Mouse (Mus musculus) cortical plate, adult 2 months (tissue): ENCODE measurements at regions not wholly inside any gene's neighbourhood (a gene's known extent, or its start where the extent isn't known, plus 50 kb on each side); places are given as distances from the start of the nearest gene placed in this dataset.

Source experiments
- CTCF ChIP-seq: fragments of 200-500 bp; IDR thresholded peaks from 2 replicates; pipeline ENCODE4 v1.5.1; 2011; ENCODE audit warnings: mild to moderate bottlenecking, control low read depth, low read length; ENCODE audit not compliant: insufficient read depth; ENCODE audit errors: extremely low read depth
- POLR2A ChIP-seq: fragments of 200-500 bp; IDR thresholded peaks from 2 replicates; pipeline ENCODE4 v1.6.1; 2011; ENCODE audit warnings: mild to moderate bottlenecking, low read length, control low read depth; ENCODE audit not compliant: insufficient read depth; ENCODE audit errors: extremely low read depth

DNA sequence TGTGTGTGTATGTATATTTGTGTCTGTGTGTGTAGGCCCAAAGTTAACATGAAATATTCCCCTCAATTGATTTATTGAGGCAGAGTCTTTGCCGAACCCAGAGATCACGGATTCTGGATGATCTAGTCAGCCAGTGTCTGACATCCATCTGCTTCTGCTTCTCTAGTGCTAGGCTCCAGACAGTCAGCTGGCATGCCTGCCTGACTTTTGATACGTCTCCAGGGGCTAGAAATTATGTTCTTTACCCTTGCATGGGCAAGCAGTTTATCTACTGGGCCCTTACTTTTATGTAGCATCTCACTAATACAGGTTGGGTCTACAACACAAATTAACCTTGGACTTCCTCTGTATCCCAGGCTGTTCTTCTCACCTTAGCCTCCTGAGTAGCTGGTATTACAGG lies 231.5 kb downstream of the Nucb2 start:
- TF ChIP-seq CTCF (no peak), POLR2A (no peak)
